Mouse (Mus musculus): ENCODE results near the gene Tm2d1.

GRCm38 (mm10) chr4:98322223-98322622 lies 60.9 kb downstream of the Tm2d1 start:
- TF ChIP-seq MAX (IDR thresholded peaks at IDR 0.05; ENCODE audit: low read length) (no peak), GATA1 (IDR thresholded peaks at IDR 0.05; ENCODE audit: low read depth, low read length) (no peak), CTCF (IDR thresholded peaks at IDR 0.05 in 2 of 3, conservative IDR thresholded peaks at IDR 0.05 in 1 of 3; ENCODE audit: control insufficient read depth in 1 of 3, insufficient read depth in 1 of 3, low read depth in 2 of 3, low read length in 3 of 3, poor library complexity in 1 of 3, severe bottlenecking in 1 of 3) (peak; percentile 80 to 96 (median 94))
